Mouse (Mus musculus): ENCODE measurements around the gene Gpatch8.

DNA sequence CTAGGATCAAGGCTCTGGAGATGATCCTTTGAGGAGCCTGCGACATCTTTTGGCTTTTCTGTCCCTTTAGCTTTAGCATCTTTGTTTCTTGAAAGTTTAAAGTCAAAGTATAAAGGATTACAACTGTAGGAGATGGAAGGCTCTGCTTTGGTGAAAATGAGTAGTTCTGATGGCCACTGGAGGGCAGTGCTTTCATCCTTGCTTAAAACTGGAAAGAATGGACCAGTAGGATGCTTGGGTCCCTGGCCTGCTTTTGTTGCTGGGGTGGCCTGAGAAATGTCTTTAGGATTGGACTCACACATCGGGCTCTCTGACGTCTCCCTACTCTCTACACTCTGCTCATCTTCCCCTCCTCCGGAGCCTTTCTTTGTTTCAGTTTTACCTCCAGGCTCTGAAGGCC, 75.3 kb downstream of the Gpatch8 start:
- no peak for TF ChIP-seq POLR2A (IDR thresholded peaks at IDR 0.05; ENCODE audit: control insufficient read depth, extremely low read depth, insufficient read depth, low read length, poor library complexity)
- TF ChIP-seq CTCF (IDR thresholded peaks at IDR 0.05; ENCODE audit: borderline replicate concordance, control insufficient read depth, extremely low read depth, insufficient read depth, low read length, poor library complexity) = no peak
